Mouse (Mus musculus) brain, embryonic 14.5 days (tissue): ENCODE results near the gene Tgfbr3.

ENCODE experiments used
- CTCF ChIP-seq: fragments of 200-500 bp; IDR thresholded peaks from 2 replicates; pipeline ENCODE4 v1.5.1; 2012; ENCODE audit warnings: inconsistent platforms, mild to moderate bottlenecking, moderate library complexity, borderline replicate concordance; ENCODE audit not compliant: insufficient read depth, insufficient read length; ENCODE audit errors: extremely low read depth
- POLR2A ChIP-seq: fragments of 200-500 bp; IDR thresholded peaks from 2 replicates; pipeline ENCODE4 v1.6.1; 2012; ENCODE audit warnings: mild to moderate bottlenecking, inconsistent platforms, borderline replicate concordance; ENCODE audit not compliant: poor library complexity, insufficient read depth, insufficient read length, severe bottlenecking; ENCODE audit errors: extremely low read depth

DNA sequence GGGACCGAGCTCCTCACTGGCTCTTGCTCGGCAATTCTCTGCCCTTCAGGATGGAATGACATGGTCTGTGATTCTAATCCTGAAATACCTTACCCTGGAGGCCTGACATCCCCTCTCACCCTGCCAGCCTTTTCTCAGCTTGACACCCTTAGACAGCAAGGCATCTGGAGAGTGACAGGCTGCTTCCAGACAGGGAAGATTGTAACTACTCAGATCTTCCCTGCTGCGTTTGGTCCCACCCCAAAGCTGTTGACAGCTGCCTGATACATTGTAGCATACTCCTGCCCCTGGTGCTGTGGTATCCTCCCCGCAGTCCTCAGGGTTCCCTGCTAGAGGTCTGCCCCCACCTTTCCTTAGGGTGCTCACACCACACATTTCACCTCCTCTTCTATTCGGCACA, 160.1 kb downstream of the Tgfbr3 start:
- TF ChIP-seq CTCF (no peak), POLR2A (no peak)
